Mouse (Mus musculus) G1E (cell line): ENCODE measurements around the gene Unc5c.

Experiments
- CTCF ChIP-seq: IDR thresholded peaks from 2 replicates; pipeline ENCODE4 v1.5.1; 2012; ENCODE audit warnings: low read depth, low read length, inconsistent platforms, mixed read lengths
- GATA1 ChIP-seq: IDR thresholded peaks from 2 replicates; pipeline ENCODE4 v1.6.1; 2012; ENCODE audit warnings: borderline replicate concordance, low read length, inconsistent platforms, mixed read lengths
- POLR2AphosphoS5 ChIP-seq: IDR thresholded peaks from 2 replicates; pipeline ENCODE4 v1.6.1; 2012; ENCODE audit warnings: low read depth, low read length, inconsistent platforms; ENCODE audit not compliant: insufficient replicate concordance

DNA sequence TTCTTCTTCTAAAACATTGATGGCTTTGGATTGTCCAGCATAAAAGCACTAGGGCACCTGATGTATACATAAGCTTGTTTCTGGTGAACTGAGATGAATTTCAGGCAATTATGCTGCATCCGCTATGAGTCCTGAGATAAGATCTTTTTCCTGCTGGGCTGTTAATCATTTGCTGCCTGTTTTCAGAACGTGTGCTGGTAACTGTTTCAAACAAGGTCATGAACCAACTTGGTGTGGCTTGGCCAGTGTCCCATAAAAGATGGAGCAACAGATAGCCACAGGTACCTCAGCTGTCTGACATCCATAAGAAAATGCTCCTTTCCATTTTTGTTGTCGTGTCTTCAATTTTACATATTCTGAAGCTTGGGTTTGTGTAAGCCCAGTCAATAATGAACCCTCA is 314.2 kb downstream of the Unc5c start:
- TF ChIP-seq CTCF = no peak
- TF ChIP-seq GATA1 = no peak
- no peak for TF ChIP-seq POLR2AphosphoS5
